Mouse (Mus musculus): ENCODE measurements around the gene Barhl2. TPM values are rescaled to one million over a fixed set of nuclear protein-coding genes. Genes with fewer than 3 reads are reported as not detected.
A peak's percentile ranks its signal among the peaks of the same experiment; 100 is the strongest.

Gene Barhl2
- polyA plus RNA-seq, 1 experiment from 2014 or later, result not detected

GRCm38 (mm10) chr5:106453886-106454321 is 4.1 kb downstream of the Barhl2 start:
- Histone ChIP-seq H3K4me3 (no peak overlapping the region), H3K27me3 (peaks cover 87% of the 10 kb centered on the region), H3K4me2 (replicated peaks) (no peak overlapping the region; the same call in 1 of the 2 replicates), H3K9me3 (no peaks in the 10 kb centered on the region), H3K27ac (no peak overlapping the region), H3K36me3 (no peaks in the 10 kb centered on the region), H3K9ac (no peak overlapping the region), H3K4me1 (peaks cover 14% of the 10 kb centered on the region)
- WGBS, result under 1% methylated on average over 13 of the region's 13 CpGs
- ATAC-seq (ENCODE audit: insufficient number of reproducible peaks, insufficient read depth, low FRiP score, low TSS enrichment), result no peak

GRCm38 (mm10) chr5:106453181-106453885 is 4.6 kb downstream of the Barhl2 start:
- peaks cover 10% of the 10 kb centered on the region; the same call in 1 of the 2 replicates for H3K4me1 ChIP-seq
- no peaks in the 10 kb centered on the region for H3K36me3 ChIP-seq
- under 1% methylated on average over 45 of the region's 45 CpGs for WGBS
- no peaks in the 10 kb centered on the region for H3K9me3 ChIP-seq
- peaks cover 87% of the 10 kb centered on the region for H3K27me3 ChIP-seq
- peak overlapping the region; percentile 21; the same call in 1 of the 2 replicates for H3K4me2 ChIP-seq (replicated peaks)
- H3K9ac ChIP-seq, result no peak overlapping the region
- H3K4me3 ChIP-seq, result no peak overlapping the region
- no peak overlapping the region for H3K27ac ChIP-seq
- no peak for ATAC-seq (ENCODE audit: insufficient number of reproducible peaks, insufficient read depth, low FRiP score, low TSS enrichment)

GRCm38 (mm10) chr5:106452686-106453085 is 5.3 kb downstream of the Barhl2 start:
- no peak for ATAC-seq (ENCODE audit: insufficient number of reproducible peaks, insufficient read depth, low FRiP score, low TSS enrichment)
- H3K27me3 ChIP-seq, result peaks cover 88% of the 10 kb centered on the region
- H3K9ac ChIP-seq, result no peak overlapping the region
- H3K4me1 ChIP-seq, result 0 out of 2 replicates have a peak, but pooled peaks cover 9% of the 10 kb centered on the region
- 8% methylated on average over 4 of the region's 4 CpGs for WGBS
- no peak overlapping the region for H3K4me3 ChIP-seq
- H3K27ac ChIP-seq, result no peak overlapping the region
- H3K9me3 ChIP-seq, result no peaks in the 10 kb centered on the region
- H3K36me3 ChIP-seq, result no peaks in the 10 kb centered on the region
- H3K4me2 ChIP-seq (replicated peaks), result no peak overlapping the region

- Histone ChIP-seq H3K9ac (no peak overlapping the region), H3K27ac (no peak overlapping the region), H3K36me3 (no peaks in the 10 kb centered on the region), H3K4me2 (replicated peaks) (no peak overlapping the region), H3K9me3 (no peaks in the 10 kb centered on the region), H3K4me3 (no peak overlapping the region), H3K27me3 (peaks cover 90% of the 10 kb centered on the region), H3K4me1 (0 out of 2 replicates have a peak, but pooled peaks cover 9% of the 10 kb centered on the region)
- no peak for ATAC-seq (ENCODE audit: insufficient number of reproducible peaks, insufficient read depth, low FRiP score, low TSS enrichment)
- WGBS, result under 1% methylated on average over 32 of the region's 32 CpGs
These were observed 6.1 kb downstream of the Barhl2 start for GRCm38 (mm10) chr5:106451681-106452440.

- peaks cover 97% of the 10 kb centered on the region for H3K27me3 ChIP-seq
- WGBS, result 11% methylated on average over 5 of the region's 5 CpGs
- no peaks in the 10 kb centered on the region for H3K9me3 ChIP-seq
- 0 out of 2 replicates have a peak, but pooled peaks cover 9% of the 10 kb centered on the region for H3K4me1 ChIP-seq
- no peak overlapping the region for H3K9ac ChIP-seq
- H3K4me2 ChIP-seq (replicated peaks), result no peak overlapping the region
- H3K27ac ChIP-seq, result no peak overlapping the region
- no peak for ATAC-seq (ENCODE audit: insufficient number of reproducible peaks, insufficient read depth, low FRiP score, low TSS enrichment)
- no peak overlapping the region for H3K4me3 ChIP-seq
- no peaks in the 10 kb centered on the region for H3K36me3 ChIP-seq
These were observed 7.4 kb downstream of the Barhl2 start for GRCm38 (mm10) chr5:106450426-106451160.

GRCm38 (mm10) chr5:106449720-106450425 is 8.1 kb downstream of the Barhl2 start:
- ATAC-seq (ENCODE audit: insufficient number of reproducible peaks, insufficient read depth, low FRiP score, low TSS enrichment), result no peak
- peaks cover 95% of the 10 kb centered on the region for H3K27me3 ChIP-seq
- H3K27ac ChIP-seq, result no peak overlapping the region
- H3K4me3 ChIP-seq, result no peak overlapping the region
- H3K36me3 ChIP-seq, result no peaks in the 10 kb centered on the region
- H3K4me2 ChIP-seq (replicated peaks), result no peak overlapping the region
- 0 out of 2 replicates have a peak, but pooled peaks cover 9% of the 10 kb centered on the region for H3K4me1 ChIP-seq
- no peaks in the 10 kb centered on the region for H3K9me3 ChIP-seq
- WGBS, result 9% methylated on average over 4 of the region's 4 CpGs
- no peak overlapping the region for H3K9ac ChIP-seq

GRCm38 (mm10) chr5:106448798-106449125 is 9.2 kb downstream of the Barhl2 start:
- WGBS, result under 1% methylated on average over 6 of the region's 6 CpGs
- Histone ChIP-seq H3K4me3 (no peak overlapping the region), H3K4me2 (replicated peaks) (no peak overlapping the region), H3K9me3 (no peaks in the 10 kb centered on the region), H3K27ac (no peak overlapping the region), H3K4me1 (0 out of 2 replicates have a peak, but pooled peaks cover 9% of the 10 kb centered on the region), H3K9ac (no peak overlapping the region), H3K27me3 (peaks cover 91% of the 10 kb centered on the region), H3K36me3 (no peaks in the 10 kb centered on the region)
- ATAC-seq (ENCODE audit: insufficient number of reproducible peaks, insufficient read depth, low FRiP score, low TSS enrichment), result no peak

GRCm38 (mm10) chr5:106447951-106448797 is 9.8 kb downstream of the Barhl2 start:
- H3K27me3 ChIP-seq, result peaks cover 87% of the 10 kb centered on the region
- no peak overlapping the region for H3K9ac ChIP-seq
- WGBS, result 2% methylated on average over 50 of the region's 50 CpGs
- no peaks in the 10 kb centered on the region for H3K9me3 ChIP-seq
- H3K27ac ChIP-seq, result no peak overlapping the region
- no peak overlapping the region for H3K4me3 ChIP-seq
- ATAC-seq (ENCODE audit: insufficient number of reproducible peaks, insufficient read depth, low FRiP score, low TSS enrichment), result no peak
- no peak overlapping the region for H3K4me2 ChIP-seq (replicated peaks)
- H3K36me3 ChIP-seq, result no peaks in the 10 kb centered on the region
- 0 out of 2 replicates have a peak, but pooled peaks cover 5% of the 10 kb centered on the region for H3K4me1 ChIP-seq

- H3K9ac ChIP-seq, result no peak overlapping the region
- no peaks in the 10 kb centered on the region for H3K9me3 ChIP-seq
- ATAC-seq (ENCODE audit: insufficient number of reproducible peaks, insufficient read depth, low FRiP score, low TSS enrichment), result no peak
- no peaks in the 10 kb centered on the region for H3K36me3 ChIP-seq
- WGBS, result 28% methylated on average over 14 of the region's 14 CpGs
- H3K27me3 ChIP-seq, result peaks cover 81% of the 10 kb centered on the region
- H3K4me2 ChIP-seq (replicated peaks), result no peak overlapping the region
- H3K27ac ChIP-seq, result no peak overlapping the region
- 0 out of 2 replicates have a peak, but pooled peaks cover 3% of the 10 kb centered on the region for H3K4me1 ChIP-seq
- H3K4me3 ChIP-seq, result no peak overlapping the region
These were observed 10.7 kb downstream of the Barhl2 start for GRCm38 (mm10) chr5:106447091-106447820.

- Histone ChIP-seq H3K27ac (no peak overlapping the region), H3K4me2 (replicated peaks) (no peak overlapping the region), H3K4me1 (0 out of 2 replicates have a peak, but pooled peaks cover 3% of the 10 kb centered on the region), H3K9me3 (no peaks in the 10 kb centered on the region), H3K9ac (no peak overlapping the region), H3K27me3 (peaks cover 75% of the 10 kb centered on the region), H3K4me3 (no peak overlapping the region), H3K36me3 (no peaks in the 10 kb centered on the region)
- no peak for ATAC-seq (ENCODE audit: insufficient number of reproducible peaks, insufficient read depth, low FRiP score, low TSS enrichment)
- 3% methylated on average over 8 of the region's 8 CpGs for WGBS
These were observed 11.4 kb downstream of the Barhl2 start for GRCm38 (mm10) chr5:106446593-106446992.

Measured in embryonic facial prominence, embryonic 12.5 days (tissue).